Mouse (Mus musculus): ENCODE measurements around the gene Fam83g.
A peak's percentile ranks its signal among the peaks of the same experiment; 100 is the strongest.

- TF ChIP-seq GATA1 (IDR thresholded peaks at IDR 0.05; ENCODE audit: borderline replicate concordance, low read length): no peak
- TF ChIP-seq CTCF (IDR thresholded peaks at IDR 0.05; ENCODE audit: low read depth, low read length): peak; percentile 85
Measured at GRCm38 (mm10) chr11:61714346-61715117, 30.6 kb downstream of the Fam83g start.
